Mouse (Mus musculus) liver, embryonic 18 days (tissue): ENCODE data around the gene Vmn1r166. TPM values are rescaled to one million over a fixed set of nuclear protein-coding genes. Genes with fewer than 3 reads are reported as not detected.

ENCODE experiments used
- polyA plus RNA-seq: library from polyadenylated mRNA; depleted of rRNA; stranded (reverse); fragments of >200 nt; gene quantifications from 2 replicates; pipeline ENCODE4 v1.2.3, GENCODE M21; 2012; rRNA removed

Vmn1r166 gene
- polyA plus RNA-seq = not detected in 2 replicates

GRCm38 (mm10) chr7:23251582-23251981, at the start of gene Vmn1r166:
TSS of gene Vmn1r166 (minus strand) at chr7:23251682.

GRCm38 (mm10) chr7:23300892-23301291, 49.4 kb upstream of the Vmn1r166 start, which contains the start of gene Nlrp4e:
TSS of gene Nlrp4e (plus strand) at chr7:23301192.

GRCm38 (mm10) chr7:23278800-23279199, 27.3 kb upstream of the Vmn1r166 start, which contains the start of gene Gm6902:
TSS of gene Gm6902 (minus strand) at chr7:23278900.

GRCm38 (mm10) chr7:23217032-23217431, 34.5 kb downstream of the Vmn1r166 start, which contains the start of gene Vmn1r165:
TSS of gene Vmn1r165 (plus strand) at chr7:23217332.

Other genes starting within 250 kb of the Vmn1r166 start
- not detected in 2 replicates for gene Gm4216, start 231.8 kb downstream of the Vmn1r166 start, polyA plus RNA-seq
- gene Vmn1r163, start 196.1 kb downstream of the Vmn1r166 start, polyA plus RNA-seq = not detected in 2 replicates
- gene Gm8720, start 184.2 kb downstream of the Vmn1r166 start, polyA plus RNA-seq = not detected in 2 replicates
- not detected in 2 replicates for gene Gm10662, start 107.2 kb downstream of the Vmn1r166 start, polyA plus RNA-seq
- not detected in 2 replicates for gene Vmn1r165, start 34.4 kb downstream of the Vmn1r166 start, polyA plus RNA-seq
- not detected in 2 replicates for gene Gm6902, start 27.2 kb upstream of the Vmn1r166 start, polyA plus RNA-seq
- not detected in 2 replicates for gene Nlrp4e, start 49.5 kb upstream of the Vmn1r166 start, polyA plus RNA-seq
- not detected in 2 replicates for gene Nlrp5, start 134.2 kb upstream of the Vmn1r166 start, polyA plus RNA-seq